Mouse (Mus musculus) neural tube, embryonic 14.5 days (tissue): ENCODE data around the gene Dnaja3. TPM values are rescaled to one million over a fixed set of nuclear protein-coding genes. Genes with fewer than 3 reads are reported as not detected.

ENCODE experiments used
- ATAC-seq: fragments of 200-750 bp; cut with Nextera tagmentation; 2 replicates; pipeline ENCODE4 v1.8.0; 2017; ENCODE audit warnings: low read depth, mild to moderate bottlenecking, moderate TSS enrichment, moderate library complexity
- H3K27ac ChIP-seq: fragments of 300-500 bp; sonication (generic); 2 replicates; pipeline ENCODE4 v1.5.1; 2014; ENCODE audit warnings: low read depth, mild to moderate bottlenecking, control low read depth, low read length, moderate library complexity, mixed read lengths
- H3K27me3 ChIP-seq: fragments of 300-500 bp; sonication (generic); 2 replicates; pipeline ENCODE4 v1.6.1; 2014; ENCODE audit warnings: low read length; ENCODE audit not compliant: control insufficient read depth, insufficient read depth
- H3K36me3 ChIP-seq: fragments of 300-500 bp; sonication (generic); 2 replicates; pipeline ENCODE4 v1.6.1; 2014; ENCODE audit warnings: low read length, mixed read lengths; ENCODE audit not compliant: control insufficient read depth, insufficient read depth
- H3K4me1 ChIP-seq: fragments of 300-500 bp; sonication (generic); 2 replicates; pipeline ENCODE4 v1.6.1; 2014; ENCODE audit warnings: low read length; ENCODE audit not compliant: control insufficient read depth, insufficient read depth
- H3K4me2 ChIP-seq: fragments of 300-500 bp; sonication (generic); 2 replicates; pipeline ENCODE4 v1.6.1; 2014; ENCODE audit warnings: mild to moderate bottlenecking, low read depth, low read length, control low read depth
- H3K4me3 ChIP-seq: fragments of 300-500 bp; sonication (generic); 2 replicates; pipeline ENCODE4 v1.5.1; 2014; ENCODE audit warnings: low read depth, low read length, control low read depth, mixed read lengths
- H3K9ac ChIP-seq: fragments of 300-500 bp; sonication (generic); replicated peaks from 2 replicates; pipeline ENCODE4 v1.6.1; 2014; ENCODE audit warnings: low read depth, mild to moderate bottlenecking, control low read depth, low read length, mixed read lengths
- H3K9me3 ChIP-seq: fragments of 300-500 bp; sonication (generic); 2 replicates; pipeline ENCODE4 v1.6.1; 2016; ENCODE audit warnings: low read length; ENCODE audit not compliant: control insufficient read depth
- WGBS: fragments of 180-500 bp; shearing (Covaris S2); extraction: QIAGEN DNeasy Blood & Tissue Kit; methylation state at CpG from one replicate; pipeline ENCODE4 v1.1.7; 2014; 5-methylcytosine and 5-hydroxymethylcytosine counted together
- polyA plus RNA-seq: library from polyadenylated mRNA; unstranded; fragments of >200 nt; fragmentation: Nextera tagmentation; extraction: Ambion mirVana; gene quantifications from 2 replicates; pipeline ENCODE4 v1.2.1, GENCODE M21; 2014

Dnaja3 gene
- polyA plus RNA-seq, 1 experiment from 2014 or later: 55.0 TPM

DNA sequence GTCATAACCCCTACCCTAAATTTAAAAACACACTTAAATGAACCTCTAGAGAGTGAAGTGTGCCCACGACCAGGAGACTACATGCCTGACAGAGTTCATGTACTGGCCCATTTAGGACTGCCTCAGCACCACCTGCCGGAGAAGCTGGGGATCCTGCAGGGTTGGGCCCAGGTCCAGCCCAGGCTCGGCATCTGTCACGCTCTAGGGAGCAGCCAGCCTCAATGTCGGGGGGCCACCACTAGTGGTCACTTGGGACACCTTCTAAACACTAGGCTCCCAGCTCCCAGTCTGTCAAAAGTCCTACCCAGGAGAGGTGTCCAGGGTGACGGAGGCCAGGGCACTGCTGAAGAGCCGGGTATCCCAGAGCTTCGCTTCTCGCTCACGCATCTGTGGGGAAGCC, 14.9 kb downstream of the Dnaja3 start:
- no peaks in the 10 kb centered on the region for H3K4me1 ChIP-seq
- H3K4me3 ChIP-seq: no peak overlapping the region
- H3K36me3 ChIP-seq: peaks cover 6% of the 10 kb centered on the region; the same call in 1 of the 2 replicates
- no peak overlapping the region for H3K27ac ChIP-seq
- WGBS: 86% methylated on average over 10 of the region's 10 CpGs
- no peak overlapping the region for H3K4me2 ChIP-seq
- H3K9ac ChIP-seq: no peak overlapping the region
- no peaks in the 10 kb centered on the region for H3K27me3 ChIP-seq
- no peak for ATAC-seq
- H3K9me3 ChIP-seq: no peaks in the 10 kb centered on the region

DNA sequence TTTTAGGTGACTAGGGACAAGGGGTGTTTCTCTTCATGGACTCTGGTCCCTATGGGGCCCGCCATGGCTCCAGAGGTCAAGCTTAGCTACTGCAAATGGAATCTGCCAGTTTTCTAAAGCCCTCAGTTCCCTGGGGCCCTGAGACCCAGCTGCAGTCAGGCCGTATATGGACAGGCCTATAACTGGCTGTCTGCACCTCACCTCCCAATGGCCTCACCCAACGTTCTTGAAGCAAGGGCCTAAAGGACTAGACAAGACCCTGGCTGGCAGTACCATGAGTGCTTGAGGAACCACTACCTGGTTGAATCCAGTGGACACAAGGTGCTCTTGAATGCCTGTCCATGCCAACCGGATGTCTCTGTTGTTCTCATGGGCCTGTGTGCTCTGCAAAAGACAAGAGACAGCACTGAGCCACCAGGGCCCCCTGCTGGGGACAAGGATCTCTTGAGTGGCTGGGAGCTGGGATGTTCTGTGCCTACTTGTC, 15.5 kb downstream of the Dnaja3 start:
- Histone ChIP-seq H3K27me3 (no peaks in the 10 kb centered on the region), H3K4me2 (no peak overlapping the region), H3K4me1 (no peaks in the 10 kb centered on the region), H3K9ac (no peak overlapping the region), H3K27ac (no peak overlapping the region), H3K36me3 (peaks cover 4% of the 10 kb centered on the region; the same call in 1 of the 2 replicates), H3K4me3 (no peak overlapping the region), H3K9me3 (no peaks in the 10 kb centered on the region)
- ATAC-seq: no peak
- 77% methylated on average over 4 of the region's 4 CpGs for WGBS

DNA sequence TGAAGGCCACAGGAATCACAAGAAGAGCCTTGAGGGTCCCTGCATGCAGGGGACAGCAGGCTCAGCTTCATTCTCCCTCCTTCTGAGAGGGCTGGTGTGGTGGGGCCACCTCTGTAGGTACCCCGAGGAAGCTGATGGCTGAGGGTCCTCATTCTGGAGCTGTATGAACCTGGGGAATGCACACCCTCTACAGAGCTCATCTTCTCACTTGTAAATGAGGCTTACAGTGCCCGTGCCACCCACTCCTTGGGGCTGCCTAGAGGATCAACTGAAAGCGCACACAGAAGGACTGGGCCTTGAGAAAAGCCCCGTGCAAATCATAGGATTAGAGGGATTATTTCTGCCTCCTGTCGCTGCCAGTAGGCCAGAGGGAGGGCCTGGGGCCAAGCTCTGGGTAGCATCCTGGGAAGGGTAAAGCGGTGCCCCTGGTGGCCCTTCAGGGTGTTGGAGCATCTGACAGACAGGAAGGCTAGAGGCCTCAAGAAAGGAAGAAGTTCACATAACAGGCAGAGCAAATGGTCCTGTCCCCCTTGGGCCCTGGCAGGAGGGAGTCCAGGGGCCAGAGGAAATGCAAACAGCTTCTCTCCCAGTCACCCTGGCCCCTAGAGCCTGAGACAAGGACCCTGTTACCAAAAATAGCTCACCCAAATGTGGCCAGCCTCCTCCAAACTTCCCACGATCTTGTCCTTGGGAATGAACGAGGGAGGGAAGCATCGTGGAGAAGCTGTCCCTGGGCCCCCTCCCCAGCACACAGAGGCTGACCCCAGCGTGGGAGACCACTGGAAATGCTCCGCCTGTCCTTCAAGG, 16.2 kb downstream of the Dnaja3 start:
- no peak for ATAC-seq
- Histone ChIP-seq H3K9me3 (no peaks in the 10 kb centered on the region), H3K36me3 (peaks cover 2% of the 10 kb centered on the region; the same call in 1 of the 2 replicates), H3K27ac (no peak overlapping the region), H3K9ac (no peak overlapping the region), H3K4me3 (no peak overlapping the region), H3K27me3 (no peaks in the 10 kb centered on the region), H3K4me1 (no peaks in the 10 kb centered on the region), H3K4me2 (no peak overlapping the region)
- 54% methylated on average over 11 of the region's 11 CpGs for WGBS

DNA sequence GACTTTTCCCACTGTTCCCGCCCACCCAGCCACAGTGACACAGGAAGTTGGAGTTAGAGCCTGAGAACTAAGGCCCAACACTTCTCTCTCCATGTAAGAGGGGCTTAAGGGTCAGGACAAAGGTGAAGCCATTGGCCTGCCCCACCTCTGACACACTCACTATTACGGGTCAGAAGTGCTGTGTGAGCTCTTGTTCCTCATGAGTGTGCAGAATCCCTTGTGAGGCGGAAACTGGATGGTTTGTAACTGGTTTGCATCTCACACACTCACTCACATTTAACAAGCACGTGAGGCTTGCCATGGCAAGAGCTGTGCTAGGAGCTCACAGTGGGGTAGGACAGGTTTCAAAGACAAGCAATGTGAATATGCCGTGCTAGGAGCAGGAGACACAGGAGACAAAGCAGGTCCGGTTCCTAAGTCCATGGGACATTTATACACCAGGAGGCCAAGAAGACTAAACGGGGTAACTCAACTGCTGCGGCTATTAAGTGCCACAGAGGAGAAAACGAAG, 16.8 kb downstream of the Dnaja3 start:
- Histone ChIP-seq H3K9ac (no peak overlapping the region), H3K27ac (no peak overlapping the region), H3K4me2 (no peak overlapping the region), H3K27me3 (no peaks in the 10 kb centered on the region), H3K9me3 (no peaks in the 10 kb centered on the region), H3K4me1 (no peaks in the 10 kb centered on the region), H3K36me3 (peaks cover 4% of the 10 kb centered on the region; the same call in 1 of the 2 replicates), H3K4me3 (no peak overlapping the region)
- no peak for ATAC-seq
- 78% methylated on average over 9 of the region's 9 CpGs for WGBS

DNA sequence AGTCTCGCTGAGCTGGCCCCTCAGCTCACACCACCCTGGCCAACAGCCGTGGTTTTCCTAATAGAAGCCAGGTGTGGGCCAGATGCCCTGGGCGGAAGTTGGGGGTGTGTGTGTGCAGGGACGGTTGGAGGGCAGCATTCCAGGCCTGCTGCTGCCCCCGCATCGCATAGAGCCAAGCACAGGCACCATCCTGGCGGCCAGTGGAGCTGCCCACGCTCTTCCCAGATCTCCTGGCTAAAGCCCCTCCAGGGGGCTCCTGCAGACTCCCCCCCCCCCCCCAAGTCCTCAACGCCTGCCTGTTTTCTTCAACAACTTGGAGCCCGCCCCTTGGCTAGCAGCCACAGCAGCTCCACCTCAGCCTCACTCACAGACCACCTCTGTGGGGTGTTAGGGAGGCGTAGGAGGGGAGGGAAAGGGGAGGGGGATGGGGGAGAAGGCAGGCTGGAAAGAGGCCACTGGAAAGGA, 19.0 kb downstream of the Dnaja3 start:
- H3K4me2 ChIP-seq: no peak overlapping the region
- no peaks in the 10 kb centered on the region for H3K27me3 ChIP-seq
- H3K36me3 ChIP-seq: 0 out of 2 replicates have a peak, but pooled peaks cover 6% of the 10 kb centered on the region
- H3K27ac ChIP-seq: 0 out of 2 replicates have a peak overlapping the region, but pooled peaks have one; percentile 28
- H3K4me3 ChIP-seq: no peak overlapping the region
- H3K9ac ChIP-seq: no peak overlapping the region
- 38% methylated on average over 11 of the region's 11 CpGs for WGBS
- H3K9me3 ChIP-seq: no peaks in the 10 kb centered on the region
- 0 out of 2 replicates have a peak, but pooled peaks have one; percentile 34 for ATAC-seq
- no peaks in the 10 kb centered on the region for H3K4me1 ChIP-seq

DNA sequence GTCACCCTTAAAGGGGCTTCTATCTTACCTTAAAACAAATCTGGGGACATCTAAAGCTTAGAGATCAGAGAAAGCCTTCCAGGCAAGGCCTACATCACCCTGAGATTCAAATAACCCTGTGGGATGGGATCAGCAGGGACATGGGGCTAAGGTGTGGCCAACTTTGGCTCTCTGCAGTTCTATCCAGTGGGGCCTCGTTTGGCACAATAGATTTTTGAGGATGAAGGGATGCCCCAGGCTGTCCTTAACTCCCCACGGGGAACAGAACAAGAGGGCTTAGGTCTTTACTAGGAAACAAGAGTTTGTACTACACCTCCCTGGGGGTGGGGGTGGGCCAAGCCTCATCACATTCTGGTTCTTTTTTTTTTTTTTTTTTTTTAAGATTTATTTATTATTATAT, 19.5 kb downstream of the Dnaja3 start:
- H3K4me1 ChIP-seq: no peaks in the 10 kb centered on the region
- H3K9ac ChIP-seq: no peak overlapping the region
- 0 out of 2 replicates have a peak, but pooled peaks cover 6% of the 10 kb centered on the region for H3K36me3 ChIP-seq
- H3K27me3 ChIP-seq: no peaks in the 10 kb centered on the region
- H3K9me3 ChIP-seq: no peaks in the 10 kb centered on the region
- H3K4me2 ChIP-seq: no peak overlapping the region
- 0 out of 2 replicates have a peak overlapping the region, but pooled peaks have one; percentile 28 for H3K27ac ChIP-seq
- no peak for ATAC-seq
- 29% methylated on average over 2 of the region's 2 CpGs for WGBS
- no peak overlapping the region for H3K4me3 ChIP-seq

DNA sequence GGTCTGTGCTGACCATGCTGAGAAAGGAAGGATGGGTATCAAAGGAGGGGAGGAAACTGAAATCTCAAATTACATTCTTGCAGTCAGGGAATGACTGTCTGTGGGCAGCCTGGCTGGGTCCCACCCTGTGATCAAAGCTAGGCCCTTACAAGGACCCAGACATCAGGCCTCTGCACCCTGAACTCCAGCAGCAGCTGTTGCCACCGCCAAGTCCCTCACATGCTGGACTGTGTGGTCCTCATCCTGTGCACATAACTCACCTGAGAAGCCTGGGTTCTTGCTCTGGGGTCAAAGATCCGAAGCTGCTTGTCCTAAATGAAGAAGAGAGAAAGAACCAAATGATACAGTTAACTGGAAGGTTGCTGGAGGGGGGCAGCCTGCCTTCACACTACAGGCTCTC, 21.8 kb downstream of the Dnaja3 start:
- 78% methylated on average over 2 of the region's 2 CpGs for WGBS
- no peak overlapping the region for H3K9ac ChIP-seq
- H3K4me1 ChIP-seq: no peaks in the 10 kb centered on the region
- peaks cover 10% of the 10 kb centered on the region; the same call in 1 of the 2 replicates for H3K36me3 ChIP-seq
- H3K27ac ChIP-seq: no peak overlapping the region
- H3K27me3 ChIP-seq: no peaks in the 10 kb centered on the region
- no peak overlapping the region for H3K4me2 ChIP-seq
- no peak overlapping the region for H3K4me3 ChIP-seq
- H3K9me3 ChIP-seq: no peaks in the 10 kb centered on the region
- ATAC-seq: no peak

DNA sequence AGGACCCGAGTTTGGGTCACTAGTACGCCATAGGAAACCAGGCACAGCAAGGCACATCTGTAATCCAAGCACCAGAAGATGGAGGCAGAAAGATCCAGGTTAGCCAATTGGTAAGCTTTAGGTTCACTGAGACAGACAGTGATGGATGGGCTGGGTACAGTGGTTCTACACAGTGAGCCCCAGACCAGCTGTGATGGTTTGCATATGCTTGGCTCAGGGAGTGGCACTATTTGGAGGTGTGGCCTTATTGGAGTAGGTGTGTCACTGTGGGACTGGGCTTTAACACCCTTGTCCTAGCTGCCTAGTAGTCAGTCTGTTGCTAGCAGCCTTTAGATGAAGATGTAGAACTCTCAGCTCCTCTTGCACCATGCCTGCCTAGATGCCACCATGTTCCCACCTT, 24.0 kb downstream of the Dnaja3 start:
- Histone ChIP-seq H3K4me2 (no peak overlapping the region), H3K36me3 (peaks cover 12% of the 10 kb centered on the region; the same call in 1 of the 2 replicates), H3K27ac (no peak overlapping the region), H3K9me3 (no peaks in the 10 kb centered on the region), H3K27me3 (no peaks in the 10 kb centered on the region), H3K4me3 (no peak overlapping the region), H3K4me1 (no peaks in the 10 kb centered on the region), H3K9ac (no peak overlapping the region)
- ATAC-seq: no peak
- WGBS: 92% methylated on average over 2 of the region's 2 CpGs

DNA sequence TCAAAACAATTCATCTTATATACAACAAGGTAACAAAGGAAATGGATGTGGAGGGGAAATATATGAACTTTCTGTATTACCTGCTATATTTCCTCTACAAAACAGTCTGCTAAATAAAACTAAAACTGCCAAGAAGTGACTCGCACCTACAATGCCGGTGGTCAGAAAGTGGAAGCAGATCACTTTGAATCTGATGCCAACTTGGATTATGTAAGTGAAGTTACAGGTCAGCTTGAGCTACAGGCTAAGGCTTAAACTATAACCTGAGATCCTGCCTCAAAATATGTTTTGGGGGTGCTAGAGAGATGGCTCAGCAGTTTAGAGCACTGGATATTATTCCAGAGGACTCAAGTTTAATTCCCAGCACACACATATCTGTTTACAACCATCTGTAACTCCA, 25.9 kb downstream of the Dnaja3 start:
- H3K27me3 ChIP-seq: no peaks in the 10 kb centered on the region
- H3K36me3 ChIP-seq: peaks cover 12% of the 10 kb centered on the region; the same call in 1 of the 2 replicates
- no peak overlapping the region for H3K9ac ChIP-seq
- no peaks in the 10 kb centered on the region for H3K4me1 ChIP-seq
- WGBS: 97% methylated on average over 2 of the region's 2 CpGs
- H3K4me3 ChIP-seq: no peak overlapping the region
- no peak overlapping the region for H3K27ac ChIP-seq
- ATAC-seq: no peak
- no peak overlapping the region for H3K4me2 ChIP-seq
- no peaks in the 10 kb centered on the region for H3K9me3 ChIP-seq
